In the genomic region with DNA sequence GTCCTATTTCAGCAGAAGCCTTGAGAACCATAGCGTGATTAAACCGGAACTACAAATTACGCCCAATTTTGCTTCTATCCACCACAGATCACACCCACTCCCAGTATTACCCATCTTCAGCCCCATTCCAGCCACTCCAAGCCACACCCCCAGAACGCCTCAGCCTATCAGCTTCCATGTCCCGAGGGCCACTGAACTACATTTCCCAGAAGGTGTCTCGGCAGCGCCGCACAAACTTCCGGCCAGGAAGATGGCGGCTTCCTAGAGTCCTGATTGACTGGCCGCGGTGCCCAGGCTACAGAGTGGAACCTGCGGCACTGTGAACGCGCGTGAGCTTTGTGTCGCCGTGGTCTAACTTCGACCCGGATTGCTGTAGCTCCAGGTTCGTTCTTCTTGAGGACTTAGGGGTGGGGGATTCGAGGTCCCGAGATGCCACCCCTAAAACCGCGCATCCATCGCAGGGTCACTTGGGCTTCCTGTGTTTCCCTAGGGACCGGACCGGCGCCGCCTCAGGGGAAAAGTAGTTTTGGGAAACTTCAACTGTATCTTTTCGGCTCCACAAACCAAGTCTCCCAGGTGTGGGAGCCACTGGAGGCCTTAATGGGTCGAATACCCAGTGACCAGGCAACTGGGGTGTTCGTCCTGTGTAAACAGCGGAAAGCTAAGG, we compare ENCODE assay signal across 8 mouse cellular contexts. TPM values are rescaled to one million over a fixed set of nuclear protein-coding genes. Genes with fewer than 3 reads are reported as not detected.
DNase-seq lines count a peak whose midpoint lies in the region; ATAC-seq lines count a peak whose summit lies in the region.

Babam1 (plus strand) TSS at position 223 of the 667 bp plus-strand sequence.

- peak; percentile 98 for ATAC-seq in megakaryocyte progenitor cell, adult 5-6 weeks (replicated peaks; ENCODE audit: poor library complexity)

- DNase-seq in adrenal gland, adult (ENCODE audit: inconsistent age in 2 of 2, low spot score in 1 of 2), result peak; percentile 96 to 98
- DNase-seq in embryo, embryonic 10 days (ENCODE audit: low spot score), result peak; percentile 97
- peak; percentile 83 for DNase-seq in gastrocnemius, postnatal 10 days
- peak; percentile 97 for DNase-seq in induced T-regulatory cell, adult 2 months (ENCODE audit: low read depth)
- DNase-seq in left cerebral cortex, adult 9 months (ENCODE audit: low spot score in 2 of 2), result peak; percentile 92 to 96
- peak; percentile 86 for DNase-seq in right cerebral cortex, postnatal 14 days
- DNase-seq in yolk sac, embryonic 10.5 days (ENCODE audit: low spot score), result peak; percentile 94

RNA-seq across cellular contexts. Expression of gene Babam1, which starts in this region (rescaled TPM):
- 10 to 100 TPM; 68.5 to 70.4 TPM for total RNA-seq in gastrocnemius, postnatal 10 days (2021)
- total RNA-seq in megakaryocyte progenitor cell, adult 5-6 weeks (2015), result 51.8 and 76.5 TPM in 2 replicates
- 93.7 and 122 TPM in 2 replicates for total RNA-seq in megakaryocyte progenitor cell, adult 5-6 weeks (2017)

Comparison
In these comparisons a context has a peak if more than half of its experiments do, and no peak if none do; other contexts are left out.
1. Peak in every context shown above with its lines: DNase-seq and ATAC-seq.